In genomic region chr11:69800138-69800391, GRCm38 (mm10) we compare ENCODE assay signal across 8 mouse cellular contexts. TPM values are rescaled to one million over a fixed set of nuclear protein-coding genes. Genes with fewer than 3 reads are reported as not detected.
A peak's percentile ranks its signal among the peaks of the same experiment; 100 is the strongest.
DNase-seq lines count a peak whose midpoint lies in the region; ATAC-seq and TF ChIP-seq lines count a peak whose summit lies in the region.

No protein-coding gene starts in this region.

- H3K4me2 ChIP-seq in forebrain, embryonic 15.5 days (replicated peaks) = peak overlapping the region; percentile 98
- H3K4me2 ChIP-seq in liver, embryonic 11.5 days = peak overlapping the region; percentile 94

- peaks cover 67% of the 10 kb centered on the region for H3K4me1 ChIP-seq in forebrain, embryonic 15.5 days
- H3K4me1 ChIP-seq in liver, embryonic 11.5 days (replicated peaks; ENCODE audit: control insufficient read depth, insufficient read depth, low read length) = peaks cover 45% of the 10 kb centered on the region

- DNase-seq in layer of hippocampus, adult 2 months (ENCODE audit: low spot score in 2 of 2) = no peak
- no peak for DNase-seq in layer of hippocampus, adult 9-11 months
- DNase-seq in Muller cell, postnatal 12 days (ENCODE audit: inconsistent ontology term) = peak; percentile 32
- no peak for DNase-seq in liver, embryonic 11.5 days (ENCODE audit: low spot score)
- peak; percentile 66 for DNase-seq in testis, postnatal 10 days (ENCODE audit: low spot score)
- no peak for DNase-seq in spleen, adult 18-20 months
- DNase-seq in left cerebral cortex, adult 11 months (ENCODE audit: low spot score) = no peak

- no peaks in the 10 kb centered on the region for H3K36me3 ChIP-seq in forebrain, embryonic 15.5 days
- H3K36me3 ChIP-seq in liver, embryonic 11.5 days (ENCODE audit: control insufficient read depth, insufficient read depth, low read length) = no peaks in the 10 kb centered on the region

- peak; percentile 39 for ATAC-seq in forebrain, embryonic 15.5 days (replicated peaks)
- ATAC-seq in liver, embryonic 11.5 days (replicated peaks; ENCODE audit: low FRiP score) = no peak

- WGBS in forebrain, embryonic 15.5 days = 1% methylated on average over 11 of the region's 11 CpGs
- WGBS in liver, embryonic 11.5 days = 2% methylated on average over 11 of the region's 11 CpGs

- peak overlapping the region; percentile 63 for H3K4me3 ChIP-seq in layer of hippocampus, adult 2 months
- peak overlapping the region; percentile 68 for H3K4me3 ChIP-seq in forebrain, embryonic 15.5 days
- peak overlapping the region; percentile 51 for H3K4me3 ChIP-seq in liver, embryonic 11.5 days (ENCODE audit: low read depth, low read length)

- H3K9ac ChIP-seq in forebrain, embryonic 15.5 days (replicated peaks) = peak overlapping the region; percentile 76
- peak overlapping the region; percentile 35; the same call in 1 of the 2 replicates for H3K9ac ChIP-seq in liver, embryonic 11.5 days (ENCODE audit: low read depth, low read length)

- H3K27me3 ChIP-seq in forebrain, embryonic 15.5 days = peaks cover 8% of the 10 kb centered on the region
- H3K27me3 ChIP-seq in liver, embryonic 11.5 days (replicated peaks; ENCODE audit: control insufficient read depth, insufficient read depth, low read length) = peaks cover 80% of the 10 kb centered on the region

- H3K9me3 ChIP-seq in forebrain, embryonic 15.5 days = no peaks in the 10 kb centered on the region
- H3K9me3 ChIP-seq in liver, embryonic 11.5 days (ENCODE audit: control insufficient read depth, low read length) = no peaks in the 10 kb centered on the region

- peak overlapping the region; percentile 82 for H3K27ac ChIP-seq in layer of hippocampus, adult 2 months
- H3K27ac ChIP-seq in forebrain, embryonic 15.5 days (replicated peaks) = peak overlapping the region; percentile 98
- no peak overlapping the region for H3K27ac ChIP-seq in liver, embryonic 11.5 days (ENCODE audit: low read depth, low read length)

- TF ChIP-seq CTCF in layer of hippocampus, adult 2 months (conservative IDR thresholded peaks at IDR 0.05) = no peak

RNA-seq across cellular contexts. Expression of gene Fgf11, which starts 1.6 kb away (rescaled TPM):
- total RNA-seq in layer of hippocampus, adult 2 months (2021) = 10 to 100 TPM; 25.6 to 28.0 TPM
- 6.2 and 6.7 TPM in 2 replicates for polyA plus RNA-seq in forebrain, embryonic 15.5 days (2015; fragmentation: Nextera tagmentation; extraction: Ambion mirVana)
- polyA plus RNA-seq in liver, embryonic 11.5 days (2014; fragmentation: Nextera tagmentation; extraction: Ambion mirVana) = 1.2 TPM in 2 replicates

RNA-seq across cellular contexts. Expression of gene Chrnb1, which starts 4.3 kb away (rescaled TPM):
- 1 to 10 TPM; 1.1 to 1.3 TPM for total RNA-seq in layer of hippocampus, adult 2 months (2021)
- 1.2 and 1.4 TPM in 2 replicates for polyA plus RNA-seq in forebrain, embryonic 15.5 days (2015; fragmentation: Nextera tagmentation; extraction: Ambion mirVana)
- polyA plus RNA-seq in liver, embryonic 11.5 days (2014; fragmentation: Nextera tagmentation; extraction: Ambion mirVana) = 1.3 and 1.4 TPM in 2 replicates

RNA-seq across cellular contexts. Expression of gene Tmem102, which starts 5.4 kb away (rescaled TPM):
- total RNA-seq in layer of hippocampus, adult 2 months (2021) = not detected
- polyA plus RNA-seq in forebrain, embryonic 15.5 days (2015; fragmentation: Nextera tagmentation; extraction: Ambion mirVana) = 0.61 and 0.98 TPM in 2 replicates
- 0.96 and 1.2 TPM in 2 replicates for polyA plus RNA-seq in liver, embryonic 11.5 days (2014; fragmentation: Nextera tagmentation; extraction: Ambion mirVana)

RNA-seq across cellular contexts. Expression of gene Gm39566, which starts 15.0 kb away (rescaled TPM):
- not detected for total RNA-seq in layer of hippocampus, adult 2 months (2021)
- polyA plus RNA-seq in forebrain, embryonic 15.5 days (2015; fragmentation: Nextera tagmentation; extraction: Ambion mirVana) = not detected in 2 replicates
- polyA plus RNA-seq in liver, embryonic 11.5 days (2014; fragmentation: Nextera tagmentation; extraction: Ambion mirVana) = not detected in 2 replicates

RNA-seq across cellular contexts. Expression of gene Spem2, which starts 18.2 kb away (rescaled TPM):
- total RNA-seq in layer of hippocampus, adult 2 months (2021) = not detected
- not detected in 2 replicates for polyA plus RNA-seq in forebrain, embryonic 15.5 days (2015; fragmentation: Nextera tagmentation; extraction: Ambion mirVana)
- polyA plus RNA-seq in liver, embryonic 11.5 days (2014; fragmentation: Nextera tagmentation; extraction: Ambion mirVana) = not detected in 2 replicates

Comparison
In these comparisons a context has a peak if more than half of its experiments do, and no peak if none do; other contexts are left out.
1. DNase-seq: peak in Muller cell, postnatal 12 days (single experiment) and testis, postnatal 10 days (single experiment); none in layer of hippocampus, adult 2 months (0 of 2), layer of hippocampus, adult 9-11 months (single experiment), liver, embryonic 11.5 days (single experiment), spleen, adult 18-20 months (0 of 2) and left cerebral cortex, adult 11 months (single experiment).
2. Peak in every context shown above with its lines, with median percentiles within 50 percentile points of each other: H3K4me3 ChIP-seq.